Mouse (Mus musculus) small intestine, adult 2 months (tissue): ENCODE measurements at regions not wholly inside any gene's neighbourhood (a gene's known extent, or its start where the extent isn't known, plus 50 kb on each side); places are given as distances from the start of the nearest gene placed in this dataset.

Experiments
- H3K27ac ChIP-seq: fragments of 200-500 bp; 2 replicates; pipeline ENCODE4 v1.5.1; 2012; ENCODE audit warnings: low read depth, low read length, control low read depth, inconsistent platforms; ENCODE audit not compliant: insufficient read depth
- H3K27me3 ChIP-seq: fragments of 200-500 bp; 2 replicates; pipeline ENCODE4 v1.6.1; 2012; ENCODE audit warnings: mild to moderate bottlenecking, moderate library complexity, low read length, inconsistent platforms; ENCODE audit not compliant: control insufficient read depth, insufficient read depth
- H3K36me3 ChIP-seq: fragments of 200-500 bp; 2 replicates; pipeline ENCODE4 v1.6.1; 2012; ENCODE audit warnings: mild to moderate bottlenecking, low read length, control low read depth, inconsistent platforms; ENCODE audit not compliant: control insufficient read depth, insufficient read depth
- H3K4me1 ChIP-seq: fragments of 200-500 bp; 2 replicates; pipeline ENCODE4 v1.6.1; 2012; ENCODE audit warnings: low read length, inconsistent platforms, mixed read lengths; ENCODE audit not compliant: control insufficient read depth, insufficient read depth, insufficient read length
- H3K4me3 ChIP-seq: fragments of 200-500 bp; 2 replicates; pipeline ENCODE4 v1.5.1; 2012; ENCODE audit warnings: low read depth, mild to moderate bottlenecking, control low read depth, inconsistent platforms, low read length, moderate library complexity
- CTCF ChIP-seq: fragments of 200-500 bp; IDR thresholded peaks from 2 replicates; pipeline ENCODE4 v1.5.1; 2012; ENCODE audit warnings: low read depth, mild to moderate bottlenecking, control low read depth, inconsistent platforms, low read length, moderate library complexity, mixed read lengths; ENCODE audit not compliant: insufficient replicate concordance, insufficient read length; ENCODE audit errors: extremely low read depth
- POLR2A ChIP-seq: fragments of 200-500 bp; IDR thresholded peaks from 2 replicates; pipeline ENCODE4 v1.6.1; 2012; ENCODE audit warnings: low read depth, mild to moderate bottlenecking, control low read depth, inconsistent platforms, low read length, moderate library complexity
- WGBS: fragments of 180-500 bp; shearing (Covaris S2); methylation state at CpG from one replicate; pipeline ENCODE4 v1.1.7; 2018; 5-methylcytosine and 5-hydroxymethylcytosine counted together

DNA sequence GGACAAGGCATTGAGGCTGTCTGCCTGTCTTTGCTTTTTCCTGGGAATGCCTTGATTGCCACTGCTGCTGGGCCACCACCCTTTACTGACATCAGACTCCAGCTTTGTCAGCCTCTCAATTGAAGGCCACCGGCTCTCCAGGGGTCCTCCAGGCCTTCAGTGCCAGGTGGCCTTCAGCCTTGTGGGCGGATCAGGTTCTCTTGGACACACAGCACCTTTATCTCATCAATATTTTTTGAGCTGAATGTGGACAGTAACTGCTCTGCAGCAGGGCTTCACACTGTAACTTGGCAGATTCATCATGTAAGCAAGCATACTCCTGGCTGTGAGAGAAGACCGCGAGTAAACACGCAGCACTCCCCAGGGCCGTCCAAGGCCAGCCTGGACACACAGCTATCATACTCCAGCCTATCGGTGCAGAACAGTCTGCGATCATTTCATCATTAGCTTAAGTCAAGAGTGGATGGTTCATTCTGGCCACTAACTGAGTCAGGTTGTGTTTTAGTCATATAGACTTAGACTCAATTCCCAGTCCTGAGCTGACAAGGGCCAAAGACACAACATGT, 75.9 kb upstream of the Ctnnb1 start:
- Histone ChIP-seq H3K4me3 (no peak overlapping the region), H3K27ac (no peak overlapping the region), H3K27me3 (no peaks in the 10 kb centered on the region), H3K36me3 (no peaks in the 10 kb centered on the region), H3K4me1 (no peaks in the 10 kb centered on the region)
- TF ChIP-seq POLR2A (no peak), CTCF (no peak)
- 74% methylated on average over 8 of the region's 8 CpGs for WGBS

DNA sequence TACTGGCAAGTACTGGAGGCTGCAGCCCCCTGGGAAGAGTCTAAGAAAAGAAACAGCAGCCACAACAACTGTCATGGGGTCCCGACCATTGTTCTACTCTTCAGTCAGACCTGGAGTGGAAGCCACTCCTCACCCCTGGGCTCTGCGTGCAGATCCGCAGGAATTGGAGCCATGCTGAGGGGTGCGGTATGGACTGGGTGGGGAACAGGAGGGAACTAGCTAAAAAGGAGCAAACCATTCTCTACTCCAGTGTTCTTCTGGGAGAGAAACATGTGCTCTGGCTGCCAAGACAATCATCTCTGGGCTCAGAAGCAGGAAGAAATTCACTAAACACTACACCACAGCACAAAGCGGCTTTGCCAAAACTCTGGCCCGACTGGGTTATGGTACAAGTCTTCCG, 74.7 kb upstream of the Ctnnb1 start:
- Histone ChIP-seq H3K27ac (no peak overlapping the region), H3K4me1 (no peaks in the 10 kb centered on the region), H3K36me3 (no peaks in the 10 kb centered on the region), H3K27me3 (no peaks in the 10 kb centered on the region), H3K4me3 (no peak overlapping the region)
- TF ChIP-seq POLR2A (no peak), CTCF (no peak)
- 84% methylated on average over 7 of the region's 7 CpGs for WGBS

DNA sequence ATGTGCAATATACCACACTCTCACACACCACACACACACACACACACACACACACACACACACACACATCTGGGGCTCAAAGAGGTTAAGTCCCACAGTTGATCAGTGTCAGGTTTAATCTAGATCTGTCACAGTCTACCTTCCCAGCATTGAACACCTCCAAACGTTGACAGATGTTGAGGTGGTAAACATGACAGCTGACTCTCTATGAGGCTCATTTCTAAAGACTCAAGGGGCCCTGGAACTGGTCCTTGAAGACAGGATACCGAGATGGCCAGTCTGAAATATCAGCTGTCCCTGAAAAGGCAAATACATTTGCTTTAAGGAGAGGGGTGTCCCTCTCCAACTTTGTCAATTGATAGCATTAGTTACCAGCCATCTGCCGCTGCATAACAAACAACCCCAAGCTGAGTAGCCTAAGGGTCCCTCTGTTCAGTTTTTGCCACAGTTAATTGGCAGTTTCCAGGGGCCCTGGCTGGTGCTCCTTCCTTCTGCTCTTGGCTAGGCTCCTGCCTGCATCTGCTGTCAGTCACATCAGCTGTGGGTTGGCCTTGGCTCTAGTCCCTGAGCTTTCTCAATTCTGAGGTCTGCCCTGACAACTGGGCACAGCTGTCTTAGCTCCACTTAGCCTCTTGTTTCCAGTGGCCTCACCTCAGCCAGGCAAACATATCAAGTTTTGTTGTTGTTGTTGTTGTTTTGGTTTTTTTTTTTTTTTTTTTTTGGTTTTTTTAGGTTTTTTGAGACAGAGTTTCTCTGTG, 73.5 kb upstream of the Ctnnb1 start:
- WGBS = 48% methylated on average over 3 of the region's 3 CpGs
- Histone ChIP-seq H3K27ac (no peak overlapping the region), H3K27me3 (no peaks in the 10 kb centered on the region), H3K4me1 (no peaks in the 10 kb centered on the region), H3K36me3 (no peaks in the 10 kb centered on the region), H3K4me3 (no peak overlapping the region)
- TF ChIP-seq CTCF = no peak
- TF ChIP-seq POLR2A = no peak

DNA sequence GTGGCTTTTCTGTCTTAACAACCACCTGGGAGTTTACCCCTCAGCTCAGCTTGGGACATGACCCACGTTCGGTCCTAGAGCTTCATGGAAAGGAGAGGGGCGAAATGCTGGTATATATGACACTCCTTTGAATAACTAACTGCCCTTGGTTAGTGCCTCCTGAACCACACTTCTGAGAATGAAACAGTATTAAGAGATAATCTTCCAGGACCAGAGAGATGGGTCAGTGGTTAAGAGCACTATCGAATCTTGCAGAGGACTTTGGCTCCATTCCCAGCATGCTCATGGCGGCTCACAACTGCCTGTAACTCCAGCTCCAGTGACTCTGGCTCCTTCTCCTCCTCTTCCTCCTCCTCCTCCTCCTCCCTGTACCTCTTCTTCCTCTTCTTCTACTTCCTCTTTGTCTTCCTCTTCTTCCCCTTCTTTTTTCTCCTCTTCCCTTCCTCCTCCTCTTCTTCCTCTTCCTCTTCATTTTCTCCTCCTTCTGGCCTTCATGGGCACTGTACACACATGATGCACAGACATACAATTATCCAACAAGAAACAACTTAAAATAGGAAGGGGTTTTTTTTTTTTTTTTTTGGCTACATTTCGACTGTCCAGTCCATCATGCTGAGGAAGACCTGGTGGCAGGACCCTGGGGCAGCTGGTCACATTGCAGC, 71.0 kb upstream of the Ctnnb1 start:
- no peak overlapping the region for H3K27ac ChIP-seq
- no peaks in the 10 kb centered on the region for H3K27me3 ChIP-seq
- H3K4me3 ChIP-seq = no peak overlapping the region
- no peak for TF ChIP-seq CTCF
- no peak for TF ChIP-seq POLR2A
- no peaks in the 10 kb centered on the region for H3K36me3 ChIP-seq
- WGBS = 76% methylated on average over 6 of the region's 6 CpGs
- no peaks in the 10 kb centered on the region for H3K4me1 ChIP-seq

DNA sequence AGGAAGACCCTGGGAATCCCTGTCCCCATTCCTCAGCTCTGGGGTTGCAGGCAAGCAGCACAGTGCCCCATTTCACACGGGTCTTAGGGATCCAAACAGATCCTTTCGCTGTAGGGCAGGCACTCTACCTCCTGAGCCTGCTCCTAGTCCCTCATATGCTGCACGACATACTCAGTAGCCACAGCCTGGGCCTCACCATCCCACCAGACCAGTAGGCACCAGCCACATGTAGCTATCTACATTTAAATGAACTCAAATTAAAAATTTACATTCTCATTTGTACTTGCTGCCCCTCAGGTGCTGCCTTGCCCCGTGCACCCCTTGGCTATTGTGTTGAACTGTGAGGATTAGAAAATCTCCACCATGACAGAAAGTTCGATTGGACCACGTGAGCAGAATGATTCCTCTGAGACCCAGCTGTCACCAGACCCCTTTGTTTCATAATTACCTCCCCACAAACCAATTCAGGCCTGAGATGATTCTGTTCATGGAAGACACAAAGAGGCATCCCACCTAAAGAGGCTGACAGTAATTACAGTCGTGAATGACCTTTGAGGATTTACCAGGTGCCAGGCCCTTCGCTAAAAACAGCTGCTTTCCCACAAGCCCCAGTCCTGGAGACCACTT, 67.9 kb upstream of the Ctnnb1 start:
- Histone ChIP-seq H3K27me3 (no peaks in the 10 kb centered on the region), H3K27ac (no peak overlapping the region), H3K36me3 (no peaks in the 10 kb centered on the region), H3K4me3 (no peak overlapping the region), H3K4me1 (no peaks in the 10 kb centered on the region)
- TF ChIP-seq POLR2A (no peak), CTCF (no peak)
- 84% methylated on average over 8 of the region's 8 CpGs for WGBS

DNA sequence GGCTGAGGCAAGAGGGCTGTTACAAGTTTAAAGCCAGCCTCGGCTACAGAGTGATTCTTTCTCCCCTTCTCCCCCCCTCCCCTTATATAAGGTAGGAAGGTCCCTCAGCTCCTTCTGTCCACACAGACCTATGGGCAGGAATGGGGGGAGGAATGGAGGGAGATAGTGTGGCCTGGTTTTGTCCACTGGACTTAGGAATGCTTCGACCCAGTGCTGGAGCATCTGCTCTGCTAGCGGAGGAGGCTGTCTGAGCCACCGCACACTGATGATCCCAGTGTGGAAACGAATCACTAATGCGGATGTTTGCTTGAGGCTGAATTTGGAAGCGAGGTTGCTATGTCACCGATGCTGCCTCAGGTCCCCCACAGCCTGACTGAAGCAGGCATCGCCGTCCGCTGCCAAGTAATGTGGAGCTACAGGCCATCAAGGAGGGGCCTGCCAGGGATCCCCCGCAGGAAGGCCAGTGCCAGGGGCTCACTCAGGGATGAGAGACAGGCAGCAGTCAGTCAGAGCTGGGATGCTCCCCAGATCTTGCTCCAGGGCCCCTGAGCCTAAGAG, 67.1 kb upstream of the Ctnnb1 start:
- TF ChIP-seq POLR2A (no peak), CTCF (no peak)
- 82% methylated on average over 12 of the region's 12 CpGs for WGBS
- no peaks in the 10 kb centered on the region for H3K27me3 ChIP-seq
- H3K4me3 ChIP-seq = no peak overlapping the region
- no peak overlapping the region for H3K27ac ChIP-seq
- H3K36me3 ChIP-seq = no peaks in the 10 kb centered on the region
- H3K4me1 ChIP-seq = peaks cover 2% of the 10 kb centered on the region; the same call in 1 of the 2 replicates
